Mouse (Mus musculus) heart, adult 2 months (tissue): ENCODE measurements around the gene Adm. TPM values are rescaled to one million over a fixed set of nuclear protein-coding genes. Genes with fewer than 3 reads are reported as not detected.

ENCODE experiments used
- DNase-seq, 2 experiments: peaks; one replicate each; pipeline ENCODE4 v3.0.0; 2021
- H3K27ac ChIP-seq: fragments of 200-600 bp; 2 replicates; pipeline ENCODE4 v1.8.1; 2022
- H3K27me3 ChIP-seq: fragments of 200-500 bp; 2 replicates; pipeline ENCODE4 v1.6.1; 2012; ENCODE audit warnings: mild to moderate bottlenecking, low read length, inconsistent platforms, mixed read lengths; ENCODE audit not compliant: control insufficient read depth, insufficient read depth
- H3K36me3 ChIP-seq: fragments of 200-500 bp; 2 replicates; pipeline ENCODE4 v1.6.1; 2012; ENCODE audit warnings: low read length, inconsistent platforms; ENCODE audit not compliant: control insufficient read depth, insufficient read depth
- H3K4me1 ChIP-seq: fragments of 200-500 bp; 2 replicates; pipeline ENCODE4 v1.6.1; 2011; ENCODE audit warnings: low read length; ENCODE audit not compliant: control insufficient read depth, insufficient read depth
- H3K4me3 ChIP-seq: fragments of 200-600 bp; 2 replicates; pipeline ENCODE4 v1.8.1; 2022
- H3K79me2 ChIP-seq: fragments of 200-500 bp; replicated peaks from 2 replicates; pipeline ENCODE4 v1.6.1; 2012; ENCODE audit warnings: mild to moderate bottlenecking, inconsistent platforms, low read length, moderate library complexity, mixed read lengths; ENCODE audit not compliant: control insufficient read depth, insufficient read depth
- H3K9ac ChIP-seq: fragments of 200-500 bp; 2 replicates; pipeline ENCODE4 v1.6.1; 2012; ENCODE audit warnings: low read depth, mild to moderate bottlenecking, control low read depth, inconsistent platforms, low read length, mixed read lengths
- CTCF ChIP-seq: fragments of 200-600 bp; IDR thresholded peaks from 2 replicates; pipeline ENCODE4 v1.8.1; 2022; ENCODE audit warnings: antibody characterized with exemption, mild to moderate bottlenecking, moderate library complexity
- EP300 ChIP-seq: fragments of 200-500 bp; IDR thresholded peaks from 2 replicates; pipeline ENCODE4 v1.6.1; 2011; ENCODE audit warnings: low read depth, low read length, control low read depth; ENCODE audit not compliant: insufficient read depth
- POLR2A ChIP-seq: fragments of 200-500 bp; IDR thresholded peaks from 2 replicates; pipeline ENCODE4 v1.6.1; 2011; ENCODE audit warnings: mild to moderate bottlenecking, low read depth, low read length, control low read depth; ENCODE audit not compliant: insufficient read depth
- WGBS: fragments of 180-500 bp; shearing (Covaris S2); methylation state at CpG from one replicate; pipeline ENCODE4 v1.1.7; 2018; 5-methylcytosine and 5-hydroxymethylcytosine counted together
- intact Hi-C: fragments of 180-260 bp; cut with DNase I; formaldehyde crosslinking; loops from one replicate; pipeline ENCODE4 v1.15.1; 2025
- polyA plus RNA-seq: library from polyadenylated mRNA; depleted of rRNA; stranded (reverse); fragments of >200 nt; gene quantifications from 2 replicates; pipeline ENCODE4 v1.2.3, GENCODE M21; 2012
- total RNA-seq, 2 experiments: library from RNA; stranded (reverse); gene quantifications; 2 replicates each; pipeline ENCODE4 v1.2.3; 2021

The Adm gene
- total and polyA plus RNA-seq, 3 experiments, result 9.0 to 18.1 (median 11.2) TPM

GRCm38 (mm10) chr7:110615151-110615631 is 12.3 kb upstream of the Adm start:
- TF ChIP-seq EP300 (0 out of 2 replicates have a peak, but pooled peaks have one; percentile 42), CTCF (no peak), POLR2A (0 out of 2 replicates have a peak, but pooled peaks have one; percentile 11)
- Histone ChIP-seq H3K9ac (peak overlapping the region; percentile 98), H3K27me3 (no peaks in the 10 kb centered on the region), H3K79me2 (peaks cover 5% of the 10 kb centered on the region), H3K27ac (peak overlapping the region; percentile 98), H3K4me3 (peak overlapping the region; percentile 79), H3K4me1 (peaks cover 8% of the 10 kb centered on the region), H3K36me3 (peaks cover 6% of the 10 kb centered on the region; the same call in 1 of the 2 replicates)
- WGBS, result 1% methylated on average over 20 of the region's 20 CpGs
- intact Hi-C loops, result no loop called here
- peak; percentile 78 to 83 for DNase-seq

- H3K9ac ChIP-seq, result no peak overlapping the region
- H3K4me1 ChIP-seq, result peaks cover 9% of the 10 kb centered on the region
- DNase-seq, result peak; percentile 33 to 41
- H3K36me3 ChIP-seq, result peaks cover 6% of the 10 kb centered on the region; the same call in 1 of the 2 replicates
- no peaks in the 10 kb centered on the region for H3K27me3 ChIP-seq
- intact Hi-C loops, result no loop called here
- no peak overlapping the region for H3K4me3 ChIP-seq
- TF ChIP-seq EP300, result no peak
- TF ChIP-seq POLR2A, result no peak
- TF ChIP-seq CTCF, result no peak
- peak overlapping the region; percentile 98 for H3K27ac ChIP-seq
- WGBS, result 53% methylated on average over 11 of the region's 11 CpGs
- H3K79me2 ChIP-seq, result peaks cover 5% of the 10 kb centered on the region
Measured at GRCm38 (mm10) chr7:110615792-110616191, 11.7 kb upstream of the Adm start.

GRCm38 (mm10) chr7:110619086-110619611 is 8.3 kb upstream of the Adm start:
- TF ChIP-seq POLR2A (no peak), CTCF (no peak), EP300 (no peak)
- Histone ChIP-seq H3K79me2 (no peaks in the 10 kb centered on the region), H3K27me3 (no peaks in the 10 kb centered on the region), H3K9ac (no peak overlapping the region), H3K4me1 (peaks cover 4% of the 10 kb centered on the region), H3K4me3 (no peak overlapping the region), H3K36me3 (no peaks in the 10 kb centered on the region), H3K27ac (peak overlapping the region; percentile 31; the same call in 1 of the 2 replicates)
- WGBS, result 16% methylated on average over 9 of the region's 9 CpGs
- DNase-seq, result peak; percentile 38 to 68
- intact Hi-C loops, result no loop called here

GRCm38 (mm10) chr7:110624067-110624466 is 3.4 kb upstream of the Adm start:
- Histone ChIP-seq H3K27ac (no peak overlapping the region), H3K4me1 (peaks cover 3% of the 10 kb centered on the region), H3K4me3 (no peak overlapping the region), H3K36me3 (no peaks in the 10 kb centered on the region), H3K27me3 (no peaks in the 10 kb centered on the region), H3K79me2 (no peaks in the 10 kb centered on the region), H3K9ac (no peak overlapping the region)
- no peak for DNase-seq
- WGBS, result 62% methylated on average over 2 of the region's 2 CpGs
- intact Hi-C loops, result no loop called here
- TF ChIP-seq POLR2A (no peak), EP300 (no peak), CTCF (no peak)

- H3K4me1 ChIP-seq, result peaks cover 4% of the 10 kb centered on the region
- no peak overlapping the region for H3K9ac ChIP-seq
- 63% methylated on average over 13 of the region's 13 CpGs for WGBS
- no peaks in the 10 kb centered on the region for H3K27me3 ChIP-seq
- no peak overlapping the region for H3K27ac ChIP-seq
- no peak overlapping the region for H3K4me3 ChIP-seq
- peak in 1 of 2 experiments; percentile 44 for DNase-seq
- TF ChIP-seq POLR2A (no peak), CTCF (no peak), EP300 (no peak)
- no peaks in the 10 kb centered on the region for H3K36me3 ChIP-seq
- intact Hi-C loops, result no loop called here
- no peaks in the 10 kb centered on the region for H3K79me2 ChIP-seq
Measured at GRCm38 (mm10) chr7:110624961-110625360, 2.5 kb upstream of the Adm start.

GRCm38 (mm10) chr7:110625489-110625888 is 2.0 kb upstream of the Adm start:
- 70% methylated on average over 10 of the region's 10 CpGs for WGBS
- H3K36me3 ChIP-seq, result no peaks in the 10 kb centered on the region
- H3K9ac ChIP-seq, result no peak overlapping the region
- DNase-seq, result no peak
- no peaks in the 10 kb centered on the region for H3K79me2 ChIP-seq
- H3K4me3 ChIP-seq, result no peak overlapping the region
- intact Hi-C loops, result no loop called here
- TF ChIP-seq CTCF (no peak), EP300 (no peak), POLR2A (no peak)
- no peaks in the 10 kb centered on the region for H3K27me3 ChIP-seq
- H3K27ac ChIP-seq, result no peak overlapping the region
- H3K4me1 ChIP-seq, result peaks cover 3% of the 10 kb centered on the region
